Mouse (Mus musculus): Measurements from ENCODE around the gene Lcn2.
"Not testable (repeated sequence)": the region's sequence is repeated elsewhere in the genome, so short reads cannot be mapped to it uniquely, and the experiment has no call there.

Gene Lcn2

GRCm38 (mm10) chr2:32367315-32367714, 20.7 kb downstream of the Lcn2 start:
- no peak for DNase-seq (ENCODE audit: low read depth, low spot score)

- no peak for DNase-seq (ENCODE audit: low read depth, low spot score)
Observed at GRCm38 (mm10) chr2:32364121-32364520, 23.9 kb downstream of the Lcn2 start.

- peak; percentile 74 for DNase-seq (ENCODE audit: low read depth, low spot score)
Observed at GRCm38 (mm10) chr2:32363376-32364106, 24.5 kb downstream of the Lcn2 start.

GRCm38 (mm10) chr2:32362817-32363340, 25.2 kb downstream of the Lcn2 start:
- DNase-seq (ENCODE audit: low read depth, low spot score): peak; percentile 86

GRCm38 (mm10) chr2:32362274-32362673, 25.8 kb downstream of the Lcn2 start:
- not testable (repeated sequence) for DNase-seq (ENCODE audit: low read depth, low spot score)

GRCm38 (mm10) chr2:32361437-32361836, 26.6 kb downstream of the Lcn2 start:
- DNase-seq (ENCODE audit: low read depth, low spot score): peak; percentile 66

GRCm38 (mm10) chr2:32360741-32361140, 27.3 kb downstream of the Lcn2 start:
- peak; percentile 71 for DNase-seq (ENCODE audit: low read depth, low spot score)

GRCm38 (mm10) chr2:32358381-32358780, 29.7 kb downstream of the Lcn2 start:
- no peak for DNase-seq (ENCODE audit: low read depth, low spot score)

- DNase-seq (ENCODE audit: low read depth, low spot score): no peak
Observed at GRCm38 (mm10) chr2:32357710-32358109, 30.3 kb downstream of the Lcn2 start.

GRCm38 (mm10) chr2:32356216-32356615, 31.8 kb downstream of the Lcn2 start:
- DNase-seq (ENCODE audit: low read depth, low spot score): no peak

GRCm38 (mm10) chr2:32354336-32354895, 33.6 kb downstream of the Lcn2 start:
- DNase-seq (ENCODE audit: low read depth, low spot score): no peak

- no peak for DNase-seq (ENCODE audit: low read depth, low spot score)
Observed at GRCm38 (mm10) chr2:32353836-32354235, 34.2 kb downstream of the Lcn2 start.

GRCm38 (mm10) chr2:32353007-32353542, 35.0 kb downstream of the Lcn2 start, which contains the start of gene Dnm1:
Gene Dnm1, minus strand, starts transcription at chr2:32353338.
- peak; percentile 92 for DNase-seq (ENCODE audit: low read depth, low spot score)

GRCm38 (mm10) chr2:32352151-32353006, 35.7 kb downstream of the Lcn2 start, which contains the start of gene Ciz1:
Gene Ciz1, plus strand, starts transcription at chr2:32352327.
- peak; percentile 32 for DNase-seq (ENCODE audit: low read depth, low spot score)

GRCm38 (mm10) chr2:32351471-32351961, 36.5 kb downstream of the Lcn2 start:
- no peak for DNase-seq (ENCODE audit: low read depth, low spot score)

GRCm38 (mm10) chr2:32350471-32351051, 37.5 kb downstream of the Lcn2 start:
- DNase-seq (ENCODE audit: low read depth, low spot score): peak; percentile 65

- DNase-seq (ENCODE audit: low read depth, low spot score): no peak
Observed at GRCm38 (mm10) chr2:32349625-32350255, 38.3 kb downstream of the Lcn2 start.

GRCm38 (mm10) chr2:32348311-32348710, 39.7 kb downstream of the Lcn2 start:
- DNase-seq (ENCODE audit: low read depth, low spot score): no peak

GRCm38 (mm10) chr2:32347019-32347418, 41.0 kb downstream of the Lcn2 start:
- no peak for DNase-seq (ENCODE audit: low read depth, low spot score)

GRCm38 (mm10) chr2:32344598-32345321, 43.3 kb downstream of the Lcn2 start:
- no peak for DNase-seq (ENCODE audit: low read depth, low spot score)
